Mouse (Mus musculus) forebrain, embryonic 13.5 days (tissue): Measurements from ENCODE around the gene Ahsg. TPM values are rescaled to one million over a fixed set of nuclear protein-coding genes. Genes with fewer than 3 reads are reported as not detected.
"Not testable (repeated sequence)": the region's sequence is repeated elsewhere in the genome, so short reads cannot be mapped to it uniquely, and the experiment has no call there.

Experiments
- ATAC-seq: fragments of 200-750 bp; cut with Nextera tagmentation; 2 replicates; pipeline ENCODE4 v1.8.0; 2017
- H3K27ac ChIP-seq: fragments of 300-500 bp; sonication (generic); 2 replicates; pipeline ENCODE4 v1.5.1; 2015; ENCODE audit warnings: inconsistent platforms, mild to moderate bottlenecking, moderate library complexity
- H3K27me3 ChIP-seq: fragments of 300-500 bp; sonication (generic); 2 replicates; pipeline ENCODE4 v1.6.1; 2015; ENCODE audit warnings: mild to moderate bottlenecking, inconsistent platforms
- H3K36me3 ChIP-seq: fragments of 300-500 bp; sonication (generic); 2 replicates; pipeline ENCODE4 v1.6.1; 2015; ENCODE audit warnings: mild to moderate bottlenecking, inconsistent platforms; ENCODE audit not compliant: poor library complexity, severe bottlenecking
- H3K4me1 ChIP-seq: fragments of 300-500 bp; sonication (generic); 2 replicates; pipeline ENCODE4 v1.6.1; 2015; ENCODE audit warnings: inconsistent platforms
- H3K4me2 ChIP-seq: fragments of 300-500 bp; sonication (generic); 2 replicates; pipeline ENCODE4 v1.6.1; 2015; ENCODE audit warnings: inconsistent platforms, mild to moderate bottlenecking, moderate library complexity
- H3K4me3 ChIP-seq: fragments of 300-500 bp; sonication (generic); 2 replicates; pipeline ENCODE4 v1.5.1; 2015; ENCODE audit warnings: mild to moderate bottlenecking, inconsistent platforms
- H3K9ac ChIP-seq: fragments of 300-500 bp; sonication (generic); 2 replicates; pipeline ENCODE4 v1.6.1; 2015; ENCODE audit warnings: mild to moderate bottlenecking, inconsistent platforms
- H3K9me3 ChIP-seq: fragments of 300-500 bp; sonication (generic); replicated peaks from 2 replicates; pipeline ENCODE4 v1.6.1; 2016; ENCODE audit warnings: inconsistent platforms
- WGBS: fragments of 180-500 bp; shearing (Covaris S2); methylation state at CpG from one replicate; pipeline ENCODE4 v1.1.7; 2015; 5-methylcytosine and 5-hydroxymethylcytosine counted together
- polyA plus RNA-seq: library from polyadenylated mRNA; unstranded; fragments of >200 nt; fragmentation: Nextera tagmentation; extraction: Ambion mirVana; gene quantifications from 2 replicates; pipeline ENCODE4 v1.2.1, GENCODE M21; 2015

Ahsg gene
- polyA plus RNA-seq, 1 experiment from 2014 or later = not detected

- H3K4me3 ChIP-seq = no peak overlapping the region
- H3K27me3 ChIP-seq = no peaks in the 10 kb centered on the region
- no peak overlapping the region for H3K4me2 ChIP-seq
- H3K4me1 ChIP-seq = no peaks in the 10 kb centered on the region
- WGBS = 67% methylated on average over 18 of the region's 18 CpGs
- no peaks in the 10 kb centered on the region for H3K36me3 ChIP-seq
- no peak overlapping the region for H3K27ac ChIP-seq
- H3K9ac ChIP-seq = no peak overlapping the region
- ATAC-seq = no peak
- no peaks in the 10 kb centered on the region for H3K9me3 ChIP-seq
Measured at GRCm38 (mm10) chr16:22919971-22920854, 29.1 kb downstream of the Ahsg start.

- no peak overlapping the region for H3K4me3 ChIP-seq
- H3K4me1 ChIP-seq = no peaks in the 10 kb centered on the region
- no peaks in the 10 kb centered on the region for H3K9me3 ChIP-seq
- no peak for ATAC-seq
- H3K36me3 ChIP-seq = no peaks in the 10 kb centered on the region
- H3K27me3 ChIP-seq = no peaks in the 10 kb centered on the region
- H3K4me2 ChIP-seq = no peak overlapping the region
- H3K9ac ChIP-seq = no peak overlapping the region
- WGBS = 94% methylated on average over 5 of the region's 5 CpGs
- H3K27ac ChIP-seq = no peak overlapping the region
Measured at GRCm38 (mm10) chr16:22921761-22922160, 30.7 kb downstream of the Ahsg start.

- H3K4me2 ChIP-seq = no peak overlapping the region
- 85% methylated on average over 4 of the region's 4 CpGs for WGBS
- no peaks in the 10 kb centered on the region for H3K36me3 ChIP-seq
- no peak overlapping the region for H3K4me3 ChIP-seq
- no peak overlapping the region for H3K9ac ChIP-seq
- ATAC-seq = no peak
- H3K27me3 ChIP-seq = no peaks in the 10 kb centered on the region
- H3K9me3 ChIP-seq = no peaks in the 10 kb centered on the region
- no peaks in the 10 kb centered on the region for H3K4me1 ChIP-seq
- no peak overlapping the region for H3K27ac ChIP-seq
Measured at GRCm38 (mm10) chr16:22922433-22922832, 31.4 kb downstream of the Ahsg start.

GRCm38 (mm10) chr16:22929575-22929974 is 38.5 kb downstream of the Ahsg start:
- Histone ChIP-seq H3K4me1 (no peaks in the 10 kb centered on the region), H3K27ac (no peak overlapping the region), H3K9ac (no peak overlapping the region), H3K27me3 (no peaks in the 10 kb centered on the region), H3K4me2 (no peak overlapping the region), H3K4me3 (no peak overlapping the region), H3K36me3 (no peaks in the 10 kb centered on the region), H3K9me3 (no peaks in the 10 kb centered on the region)
- WGBS = 84% methylated on average over 6 of the region's 6 CpGs
- ATAC-seq = no peak

GRCm38 (mm10) chr16:22931431-22932200 is 40.5 kb downstream of the Ahsg start:
- no peak overlapping the region for H3K4me3 ChIP-seq
- WGBS = 89% methylated on average over 11 of the region's 11 CpGs
- no peaks in the 10 kb centered on the region for H3K36me3 ChIP-seq
- H3K27ac ChIP-seq = no peak overlapping the region
- H3K4me2 ChIP-seq = no peak overlapping the region
- ATAC-seq = no peak
- no peaks in the 10 kb centered on the region for H3K27me3 ChIP-seq
- no peaks in the 10 kb centered on the region for H3K4me1 ChIP-seq
- H3K9ac ChIP-seq = no peak overlapping the region
- H3K9me3 ChIP-seq = no peaks in the 10 kb centered on the region

- 86% methylated on average over 12 of the region's 12 CpGs for WGBS
- H3K9ac ChIP-seq = no peak overlapping the region
- H3K4me1 ChIP-seq = no peaks in the 10 kb centered on the region
- H3K4me2 ChIP-seq = no peak overlapping the region
- no peak overlapping the region for H3K4me3 ChIP-seq
- no peaks in the 10 kb centered on the region for H3K36me3 ChIP-seq
- no peaks in the 10 kb centered on the region for H3K27me3 ChIP-seq
- H3K27ac ChIP-seq = no peak overlapping the region
- ATAC-seq = no peak
- H3K9me3 ChIP-seq = peaks cover 5% of the 10 kb centered on the region; the same call in 1 of the 2 replicates
Measured at GRCm38 (mm10) chr16:22937631-22938030, 46.6 kb downstream of the Ahsg start.

- Histone ChIP-seq H3K36me3 (no peaks in the 10 kb centered on the region), H3K9ac (no peak overlapping the region), H3K27me3 (no peaks in the 10 kb centered on the region), H3K9me3 (peaks cover 5% of the 10 kb centered on the region; the same call in 1 of the 2 replicates), H3K27ac (no peak overlapping the region), H3K4me3 (no peak overlapping the region), H3K4me2 (no peak overlapping the region), H3K4me1 (no peaks in the 10 kb centered on the region)
- ATAC-seq = no peak
- 79% methylated on average over 2 of the region's 2 CpGs for WGBS
Measured at GRCm38 (mm10) chr16:22938541-22938940, 47.5 kb downstream of the Ahsg start.

- Histone ChIP-seq H3K36me3 (no peaks in the 10 kb centered on the region), H3K9me3 (peaks cover 5% of the 10 kb centered on the region; the same call in 1 of the 2 replicates), H3K4me2 (no peak overlapping the region), H3K27me3 (no peaks in the 10 kb centered on the region), H3K4me1 (no peaks in the 10 kb centered on the region), H3K4me3 (no peak overlapping the region), H3K9ac (no peak overlapping the region), H3K27ac (no peak overlapping the region)
- ATAC-seq = no peak
- 83% methylated on average over 8 of the region's 8 CpGs for WGBS
Measured at GRCm38 (mm10) chr16:22939120-22939695, 48.1 kb downstream of the Ahsg start.

- not testable (repeated sequence) for ATAC-seq, H3K4me1 ChIP-seq, H3K36me3 ChIP-seq, H3K9ac ChIP-seq, H3K27ac ChIP-seq, H3K4me3 ChIP-seq, H3K9me3 ChIP-seq, H3K27me3 ChIP-seq, H3K4me2 ChIP-seq
Measured at GRCm38 (mm10) chr16:22941825-22942476, 50.9 kb downstream of the Ahsg start.

- H3K27ac ChIP-seq = no peak overlapping the region
- WGBS = 87% methylated on average over 2 of the region's 2 CpGs
- ATAC-seq = no peak
Measured at GRCm38 (mm10) chr16:22947371-22947770, 56.3 kb downstream of the Ahsg start.

More at GRCm38 (mm10) chr16:22947371-22947770, 56.3 kb downstream of the Ahsg start:
- Histone ChIP-seq H3K36me3 (no peaks in the 10 kb centered on the region), H3K9ac (no peak overlapping the region), H3K9me3 (no peaks in the 10 kb centered on the region), H3K4me3 (no peak overlapping the region), H3K4me2 (no peak overlapping the region), H3K27me3 (no peaks in the 10 kb centered on the region), H3K4me1 (no peaks in the 10 kb centered on the region)
